Mouse (Mus musculus) B cell, adult 2 months (primary cell): ENCODE results near the gene Spry1.
A peak's percentile ranks its signal among the peaks of the same experiment; 100 is the strongest.

ENCODE experiments used
- DNase-seq, 2 experiments: peaks; one replicate each; pipeline ENCODE4 v3.0.0; 2022

Gene Spry1

DNA sequence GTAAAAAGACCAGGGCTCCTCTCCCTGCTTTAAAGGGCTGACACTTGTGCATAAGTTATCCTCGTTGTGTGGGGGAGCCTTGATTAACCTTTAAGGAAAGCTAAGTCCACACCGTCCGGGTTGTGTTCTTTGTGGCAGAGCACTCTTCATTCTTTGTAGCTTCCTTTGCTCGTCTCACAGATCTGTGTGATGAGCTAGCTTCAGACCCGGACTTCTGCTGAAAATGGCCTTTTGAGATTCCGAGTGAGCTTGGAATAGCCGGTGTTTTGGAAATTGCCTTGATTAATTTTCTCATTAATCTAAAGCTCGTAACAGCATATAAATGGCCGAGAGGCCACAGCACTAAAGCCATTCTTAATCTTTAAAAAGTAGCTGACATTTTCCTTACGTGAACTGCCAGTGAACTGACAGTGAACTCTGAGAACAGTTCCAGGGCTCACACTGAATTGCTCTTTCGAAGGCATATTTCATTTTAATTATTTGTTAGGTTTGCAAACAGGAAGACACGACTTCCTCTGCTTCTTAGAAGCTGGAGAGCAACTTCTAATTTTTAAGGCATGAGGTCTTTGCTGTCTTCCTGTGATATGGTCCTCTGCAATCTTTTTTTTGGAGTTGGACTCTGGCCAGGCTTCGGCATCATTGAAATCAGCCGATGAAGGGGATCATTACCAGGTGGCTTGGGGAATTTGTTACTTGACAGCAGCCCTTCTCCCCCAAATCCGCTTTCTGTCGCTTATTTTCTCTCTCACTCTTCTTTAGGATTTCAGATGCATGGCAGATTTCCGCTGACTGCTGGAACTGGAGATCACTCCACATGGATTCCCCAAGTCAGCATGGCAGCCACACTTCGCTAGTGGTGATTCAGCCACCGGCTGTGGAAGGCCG lies 2.3 kb downstream of the Spry1 start:
- no peak for DNase-seq

GRCm38 (mm10) chr3:37642681-37643214 lies 3.0 kb downstream of the Spry1 start:
- no peak for DNase-seq

- no peak for DNase-seq
These were observed 3.7 kb downstream of the Spry1 start for GRCm38 (mm10) chr3:37643411-37643810.

GRCm38 (mm10) chr3:37643903-37644302 lies 4.2 kb downstream of the Spry1 start:
- DNase-seq: no peak

DNA sequence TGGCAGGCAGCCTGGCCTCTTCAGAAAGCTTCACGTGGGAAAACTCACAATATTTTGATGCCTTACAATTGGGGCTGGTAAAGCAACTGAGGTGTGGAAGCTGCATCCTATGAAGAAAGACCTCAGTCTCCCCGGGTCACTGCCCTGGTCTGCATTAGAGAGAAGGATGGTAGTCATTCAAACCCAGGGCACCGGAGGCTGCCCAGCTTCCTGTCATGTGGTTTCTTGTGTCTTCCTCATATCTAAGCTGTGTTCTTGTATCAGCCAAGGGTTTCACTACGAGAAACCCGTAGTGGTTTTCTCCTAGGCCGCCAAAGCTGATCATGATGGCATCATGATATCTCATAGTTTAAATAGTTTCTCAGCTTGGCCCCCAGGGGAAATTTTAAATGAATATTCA lies 5.3 kb downstream of the Spry1 start:
- no peak for DNase-seq

DNA sequence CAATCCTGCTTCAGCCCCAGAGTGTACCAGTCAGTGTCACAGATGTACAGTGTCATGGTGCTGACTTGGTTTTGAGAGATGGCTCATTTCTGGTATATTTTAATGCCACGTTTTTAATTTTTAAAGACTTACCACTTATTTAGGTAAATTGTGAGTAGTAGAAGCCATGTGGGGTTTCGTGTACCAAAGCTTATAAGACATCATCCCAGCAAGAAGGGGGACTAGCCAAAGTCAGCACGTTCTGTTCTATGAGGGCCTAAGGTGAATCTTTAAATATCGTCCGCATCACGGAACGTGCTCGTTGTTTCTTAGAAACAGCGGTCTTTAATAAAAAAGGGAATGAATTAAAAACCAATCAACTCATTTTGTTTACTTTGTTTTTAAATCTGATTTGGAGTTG lies 6.5 kb downstream of the Spry1 start:
- no peak for DNase-seq

DNA sequence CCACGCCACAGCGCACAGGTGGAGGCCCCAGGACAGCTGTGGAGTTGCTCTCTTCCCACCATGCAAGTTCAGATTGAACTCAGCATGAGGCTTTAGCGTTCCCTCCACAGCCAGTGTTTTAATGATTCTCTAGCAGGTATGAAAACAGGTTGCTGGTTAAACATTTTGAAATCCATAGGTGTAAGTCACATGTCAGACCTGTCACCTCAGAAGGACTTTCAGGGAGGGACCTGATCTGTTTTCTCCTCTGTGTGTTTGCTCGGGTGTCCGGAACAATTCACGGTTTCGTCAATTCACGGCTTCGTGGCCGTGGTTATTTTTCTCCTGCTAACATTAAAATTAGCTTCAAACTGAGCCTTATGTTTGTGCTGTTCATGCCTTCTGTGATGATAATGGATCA lies 7.5 kb downstream of the Spry1 start:
- DNase-seq: no peak

DNA sequence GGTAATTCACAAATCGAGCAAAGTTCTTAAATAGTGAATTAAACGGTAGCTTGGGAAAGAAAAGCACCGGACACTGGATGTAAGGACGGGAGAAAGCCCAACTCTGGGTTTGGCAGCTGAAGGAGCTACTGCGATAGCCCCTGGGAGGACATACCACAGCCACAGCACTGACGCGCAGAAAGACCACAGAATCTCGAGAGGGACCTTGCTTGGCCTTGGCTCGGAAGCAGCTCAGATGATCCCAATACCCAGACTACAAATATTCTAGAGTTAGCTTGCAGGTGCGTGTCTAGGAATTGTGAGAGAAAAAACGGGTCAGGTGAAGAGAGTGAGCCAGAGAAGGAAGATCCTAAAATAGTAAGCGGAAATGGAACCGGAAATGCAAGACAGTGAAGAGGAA lies 8.5 kb downstream of the Spry1 start:
- no peak for DNase-seq

- no peak for DNase-seq
These were observed 9.5 kb downstream of the Spry1 start for GRCm38 (mm10) chr3:37649281-37649680.

DNA sequence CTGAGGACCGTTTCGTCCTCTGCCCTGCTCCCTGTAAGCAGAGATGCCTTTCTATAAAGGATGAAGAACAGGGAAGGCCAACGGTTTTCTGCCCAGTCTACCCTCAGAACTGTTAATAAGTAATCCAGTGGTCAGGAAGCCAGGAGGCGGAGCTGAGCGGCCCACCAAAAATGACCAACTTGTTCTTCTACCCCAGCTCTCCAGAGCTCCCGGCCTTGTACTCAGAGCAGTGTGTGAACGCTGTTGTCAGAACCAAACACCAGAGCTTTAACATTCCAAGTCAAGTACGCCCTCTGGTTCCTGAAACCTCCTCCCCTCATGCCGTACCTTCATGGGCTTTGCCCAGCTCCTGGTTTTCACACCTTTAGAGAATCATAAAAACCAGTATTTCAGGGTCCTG lies 12.8 kb downstream of the Spry1 start:
- DNase-seq: no peak

- DNase-seq: peak; percentile 45 to 55
These were observed 14.4 kb downstream of the Spry1 start for GRCm38 (mm10) chr3:37653935-37654729.

- no peak for DNase-seq
These were observed 15.0 kb downstream of the Spry1 start for GRCm38 (mm10) chr3:37654787-37655186.

- DNase-seq: peak; percentile 38 to 39
These were observed 16.3 kb downstream of the Spry1 start for GRCm38 (mm10) chr3:37655933-37656633.

DNA sequence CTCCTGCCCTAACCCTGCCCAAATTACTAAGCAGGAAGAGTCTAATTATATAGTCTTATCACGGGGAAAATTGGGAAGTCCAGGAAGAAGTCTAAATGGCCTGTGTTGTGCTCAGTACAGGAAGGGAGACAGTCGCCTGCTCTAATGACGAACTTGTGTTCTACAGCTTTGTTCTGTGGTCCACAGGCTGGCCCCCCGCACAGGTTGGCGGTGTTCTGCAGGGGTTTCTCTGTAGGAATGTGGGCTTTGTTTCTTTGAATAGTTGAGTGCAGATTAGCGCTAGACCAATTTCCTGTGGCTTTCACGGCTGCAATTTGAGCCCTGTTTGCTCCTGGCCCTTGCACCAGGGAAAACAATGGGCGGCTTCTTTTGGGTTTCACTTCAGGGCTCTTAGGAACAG lies 17.3 kb downstream of the Spry1 start:
- no peak for DNase-seq

GRCm38 (mm10) chr3:37658155-37658554 lies 18.4 kb downstream of the Spry1 start:
- DNase-seq: no peak

GRCm38 (mm10) chr3:37659621-37660020 lies 19.9 kb downstream of the Spry1 start:
- DNase-seq: peak in 1 of 2 experiments; percentile 19

DNA sequence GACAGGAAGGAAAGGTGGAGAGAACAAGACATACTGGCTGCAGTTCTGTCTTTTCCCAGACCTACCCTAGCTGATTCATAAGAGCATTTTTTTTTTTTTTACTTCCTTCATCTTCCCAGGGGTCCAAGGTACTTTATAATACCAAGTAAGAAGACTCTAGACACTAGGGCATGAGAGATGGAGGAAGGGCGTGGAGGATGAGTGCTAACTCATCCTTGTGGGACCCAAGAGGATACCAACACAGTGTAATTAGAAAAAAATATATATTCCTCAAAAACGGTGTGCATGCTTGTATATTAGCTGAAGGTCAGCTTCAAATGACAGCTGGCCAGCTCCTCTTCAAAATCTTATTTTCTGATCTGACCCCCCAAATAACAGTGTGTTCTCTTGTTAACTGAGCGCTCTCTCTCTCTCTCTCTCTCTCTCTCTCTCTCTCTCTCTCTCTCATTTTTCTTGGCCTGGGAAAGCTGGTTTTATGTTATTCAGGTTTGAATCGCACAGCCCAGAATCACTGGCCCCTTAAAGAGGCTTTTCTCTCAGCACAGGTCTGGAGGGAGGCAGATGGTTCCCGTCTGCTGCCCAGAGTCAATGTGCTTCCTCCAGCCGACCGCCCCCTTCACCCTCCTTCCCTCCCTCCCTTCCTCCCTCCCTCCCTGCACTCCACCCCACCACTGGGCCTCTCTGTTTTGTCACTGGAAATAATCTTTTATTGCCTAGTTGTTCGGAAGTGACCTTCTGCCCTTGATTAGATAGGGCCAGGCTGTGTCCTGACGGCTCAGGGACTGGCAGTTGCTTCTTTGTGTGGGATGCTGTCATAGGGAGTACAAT lies 26.8 kb downstream of the Spry1 start:
- peak in 1 of 2 experiments; percentile 13 for DNase-seq

DNA sequence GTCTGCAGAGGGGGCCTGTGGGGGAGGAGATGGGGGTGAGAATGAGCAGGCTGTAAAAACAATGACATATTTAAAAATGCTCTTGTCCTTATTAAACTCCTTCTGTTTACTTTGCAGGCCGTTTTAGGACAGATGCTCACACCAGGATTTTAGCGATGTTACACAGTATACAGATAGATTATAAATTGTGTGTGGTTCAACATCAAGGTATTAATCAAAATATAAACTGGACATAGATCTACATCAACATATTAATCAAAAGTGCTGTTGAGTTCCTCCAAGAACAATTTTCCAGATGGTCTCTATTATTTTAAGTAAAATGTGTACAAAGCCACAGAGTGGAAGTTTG lies 27.3 kb downstream of the Spry1 start:
- no peak for DNase-seq

DNA sequence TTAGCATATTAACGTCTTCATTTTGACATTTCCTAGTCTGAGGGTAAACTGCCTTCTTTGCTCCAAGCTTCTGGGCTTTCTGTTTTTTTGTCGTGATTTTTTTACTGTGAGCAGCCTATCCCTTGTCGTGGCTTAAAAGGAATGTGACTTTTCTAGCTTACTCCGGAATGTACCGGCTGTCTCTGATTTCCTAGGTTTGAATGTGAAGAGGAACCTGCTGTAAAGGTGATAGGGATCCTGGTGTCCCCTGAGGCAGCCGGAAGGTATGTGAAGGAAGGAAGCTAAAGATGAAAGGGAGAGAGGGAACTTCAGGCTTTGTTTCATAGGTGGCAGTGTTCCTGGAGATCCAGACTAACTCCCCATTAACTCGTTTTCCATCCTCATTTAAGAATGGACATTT lies 28.0 kb downstream of the Spry1 start:
- DNase-seq: no peak

- DNase-seq: no peak
These were observed 28.9 kb downstream of the Spry1 start for GRCm38 (mm10) chr3:37668652-37669051.

DNA sequence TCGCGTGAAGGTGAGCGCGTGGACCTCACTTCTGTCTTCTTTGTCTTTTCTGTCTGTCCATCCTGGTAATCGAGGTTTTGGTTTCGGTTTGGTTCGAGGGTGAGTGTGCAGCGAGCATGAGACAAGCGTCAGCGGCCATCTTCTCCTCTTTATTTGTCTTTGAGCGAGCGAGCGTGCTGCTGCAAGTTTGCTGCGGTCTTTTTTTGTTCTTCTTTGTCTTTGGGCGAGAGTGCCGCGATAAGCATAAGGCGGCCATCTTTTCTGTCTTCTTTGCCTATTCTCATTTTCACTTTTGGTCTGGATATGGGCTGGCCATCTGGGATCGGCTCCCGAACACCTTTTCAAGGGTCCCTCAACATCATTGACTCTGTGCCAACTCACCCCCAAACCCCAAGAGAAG lies 29.4 kb downstream of the Spry1 start:
- no peak for DNase-seq
